Mouse (Mus musculus) spleen, adult 2 months (tissue): ENCODE measurements around the gene Adrb1.

Source experiments
- CTCF ChIP-seq: fragments of 200-500 bp; IDR thresholded peaks from 2 replicates; pipeline ENCODE4 v1.5.1; 2011; ENCODE audit warnings: mild to moderate bottlenecking, inconsistent platforms; ENCODE audit not compliant: insufficient read depth, insufficient read length, insufficient replicate concordance; ENCODE audit errors: extremely low read depth
- POLR2A ChIP-seq: fragments of 200-500 bp; IDR thresholded peaks from 2 replicates; pipeline ENCODE4 v1.6.1; 2011; ENCODE audit warnings: low read depth, low read length, inconsistent platforms

DNA sequence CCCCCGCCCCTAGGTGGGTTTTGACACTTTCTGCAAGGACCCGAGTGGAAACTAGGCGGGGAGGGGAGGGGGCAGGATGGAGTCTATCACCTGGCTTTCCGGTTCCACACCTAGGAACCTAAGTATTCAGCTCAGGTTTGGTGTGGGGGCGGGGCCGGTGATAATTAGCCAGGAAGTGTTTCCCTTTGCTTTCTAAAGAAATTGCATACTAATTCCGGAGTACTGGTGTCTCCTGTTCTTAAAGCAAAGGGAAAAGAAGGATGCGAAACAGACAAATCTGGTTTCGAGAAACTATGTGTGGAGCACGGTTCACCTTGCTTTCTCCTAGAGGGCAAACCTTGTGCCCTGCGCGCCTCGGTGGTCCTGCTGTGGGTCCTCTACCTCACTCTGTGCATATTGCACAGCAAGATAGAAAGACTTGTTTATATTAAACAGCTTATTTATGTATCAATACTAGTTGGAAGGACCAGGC is 2.2 kb downstream of the Adrb1 start:
- no peak for TF ChIP-seq POLR2A
- TF ChIP-seq CTCF, result no peak
